Mouse (Mus musculus) v-Abl transformed pro-B cells (cell line): ENCODE results near the gene Retreg3.

Experiments
- in situ Hi-C, 2 experiments: fragments of 400-800 bp; cut with MboI; formaldehyde crosslinking; loops; one replicate each; pipeline ENCODE4 v1.15.1; 2025; ENCODE audit not compliant: unreplicated experiment in 2 of 2

The Retreg3 gene

GRCm38 (mm10) chr11:101084246-101084645 is 35.4 kb downstream of the Retreg3 start:
- in situ Hi-C loops: loop anchor here (5.0 to 25.0 kb wide), 4 partner anchors 33 to 353 kb away; partner anchors contain the start of genes Cntnap1 (in 1 of the 2), Ifi35 (in 1 of the 2), Plekhh3 (in 1 of the 2) and Ptges3l (in 1 of the 2)

DNA sequence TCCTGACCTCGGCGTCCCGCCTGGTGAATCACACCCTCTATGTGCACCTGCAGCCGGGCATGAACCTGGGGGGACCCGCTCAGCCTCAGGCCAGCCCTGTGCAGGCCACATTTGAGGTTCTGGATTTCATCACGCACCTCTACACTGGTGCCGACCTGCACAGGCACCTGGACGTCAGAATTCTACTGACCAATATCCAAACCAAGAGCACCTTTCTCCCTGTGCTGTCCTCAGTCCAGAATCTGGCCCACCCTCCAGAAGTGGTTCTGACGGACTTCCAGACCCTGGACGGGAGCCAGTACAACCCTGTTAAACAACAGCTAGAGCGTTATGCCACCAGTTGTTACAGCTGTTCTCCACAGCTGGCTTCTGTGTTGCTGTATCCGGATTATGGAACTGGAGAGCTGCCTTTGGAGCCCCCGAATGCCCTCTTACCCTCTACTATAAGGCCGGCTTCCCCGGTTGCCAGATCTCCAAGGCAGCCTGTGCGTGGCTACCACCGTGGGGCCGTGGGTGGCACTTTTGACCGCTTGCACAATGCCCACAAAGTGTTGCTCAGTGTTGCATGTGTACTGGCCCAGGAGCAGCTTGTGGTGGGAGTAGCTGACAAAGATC is 36.5 kb downstream of the Retreg3 start:
- in situ Hi-C loops: loop anchor here (5.0 to 25.0 kb wide), 4 partner anchors 34 to 354 kb away; partner anchors contain the start of genes Cntnap1 (in 1 of the 2), Ifi35 (in 1 of the 2), Plekhh3 (in 1 of the 2) and Ptges3l (in 1 of the 2)

DNA sequence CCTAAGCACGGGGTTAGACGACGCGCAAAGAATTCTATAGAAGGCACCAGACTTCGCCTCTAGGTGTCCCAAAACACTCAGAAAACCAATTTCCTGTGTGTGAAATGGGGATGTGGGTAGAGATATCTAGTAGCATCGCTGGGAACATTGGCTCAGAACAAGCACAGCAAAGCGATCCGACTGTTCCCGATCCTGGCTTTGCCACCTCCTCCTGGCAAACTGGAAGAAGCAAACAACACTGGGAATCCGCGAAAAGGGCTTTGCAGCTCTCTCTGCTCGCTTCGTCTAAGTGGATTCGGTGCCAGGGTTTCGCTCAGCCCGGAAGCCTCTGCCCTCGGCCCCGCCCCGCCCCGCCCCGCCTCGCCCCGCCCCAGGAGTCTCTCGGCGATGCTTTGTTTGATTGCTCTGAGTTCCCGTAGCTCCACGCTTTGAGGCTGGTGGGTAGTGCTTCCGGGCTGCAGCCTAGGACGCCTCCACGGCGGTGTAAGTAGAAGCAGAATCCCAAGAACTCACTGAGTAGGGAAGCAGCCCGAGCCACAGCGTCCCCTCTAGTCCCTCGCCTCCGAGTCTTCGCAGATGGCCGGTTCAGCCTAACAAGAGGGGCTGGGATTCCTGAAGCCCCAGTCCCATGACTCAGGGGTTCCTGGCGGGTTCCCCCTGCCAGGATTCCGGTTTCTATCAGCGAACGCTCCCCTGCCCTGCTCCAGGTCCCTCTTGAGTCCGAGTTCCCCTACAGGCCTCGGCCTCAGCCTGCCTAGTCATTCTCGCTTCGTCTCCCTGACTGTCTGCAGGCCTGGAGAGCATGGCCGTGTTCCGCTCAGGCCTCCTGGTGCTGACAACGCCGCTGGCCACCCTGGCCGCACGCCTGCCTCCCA is 37.2 kb downstream of the Retreg3 start, which contains the start of gene Coasy:
Gene Coasy (plus strand): TSS at position 358 of the 875 bp plus-strand sequence.
- in situ Hi-C loops: loop anchor here (5.0 to 25.0 kb wide), 4 partner anchors 35 to 355 kb away; partner anchors contain the start of genes Cntnap1 (in 1 of the 2), Ifi35 (in 1 of the 2), Plekhh3 (in 1 of the 2) and Ptges3l (in 1 of the 2)

DNA sequence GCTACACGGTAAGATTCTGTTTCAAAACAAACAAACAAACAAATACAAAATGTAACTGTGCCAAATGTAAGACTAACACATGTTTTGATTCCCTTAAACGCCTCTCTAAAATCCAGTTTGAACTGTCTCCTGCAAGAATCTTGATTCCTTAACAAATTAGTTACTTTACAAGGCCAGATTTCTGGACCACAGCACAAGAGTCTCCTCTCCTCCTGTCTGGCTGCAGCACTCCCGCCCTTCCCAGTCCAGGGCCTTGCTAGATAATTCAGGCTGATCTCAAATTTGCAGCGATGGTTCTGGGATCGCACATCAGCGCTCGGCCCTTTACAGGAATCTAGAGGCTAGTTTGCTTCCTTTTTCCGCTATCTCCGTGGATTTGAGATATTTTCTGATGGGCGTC is 38.0 kb downstream of the Retreg3 start:
- in situ Hi-C loops: loop anchor here (5.0 to 25.0 kb wide), 4 partner anchors 36 to 356 kb away; partner anchors contain the start of genes Cntnap1 (in 1 of the 2), Ifi35 (in 1 of the 2), Plekhh3 (in 1 of the 2) and Ptges3l (in 1 of the 2)

- in situ Hi-C loops: loop anchor here (5.0 to 25.0 kb wide), 4 partner anchors 37 to 357 kb away; partner anchors contain the start of genes Cntnap1 (in 1 of the 2), Ifi35 (in 1 of the 2), Plekhh3 (in 1 of the 2) and Ptges3l (in 1 of the 2)
Measured at GRCm38 (mm10) chr11:101080421-101080820, 39.3 kb downstream of the Retreg3 start.

DNA sequence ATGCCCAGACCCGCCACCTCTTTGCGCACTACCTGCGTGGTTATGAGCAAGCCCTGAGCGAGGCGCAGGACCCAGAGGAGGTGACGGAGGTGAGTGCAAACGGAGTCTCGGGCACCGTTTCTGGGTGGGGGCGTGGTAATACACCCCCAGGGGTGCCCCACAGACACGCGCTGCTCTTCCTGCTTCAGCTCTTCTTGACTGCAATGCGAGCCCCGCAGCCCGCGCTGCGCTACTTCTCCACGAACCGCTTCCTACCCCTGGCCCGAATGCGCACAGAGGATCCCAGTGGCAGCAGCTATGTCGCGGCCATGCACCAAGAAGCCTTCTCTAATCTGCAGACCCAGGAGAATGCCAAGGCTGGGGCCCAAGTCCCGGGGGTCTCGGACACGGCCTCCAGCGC is 39.9 kb downstream of the Retreg3 start:
- in situ Hi-C loops: loop anchor here (5.0 to 25.0 kb wide), 4 partner anchors 38 to 358 kb away; partner anchors contain the start of genes Cntnap1 (in 1 of the 2), Ifi35 (in 1 of the 2), Plekhh3 (in 1 of the 2) and Ptges3l (in 1 of the 2)

DNA sequence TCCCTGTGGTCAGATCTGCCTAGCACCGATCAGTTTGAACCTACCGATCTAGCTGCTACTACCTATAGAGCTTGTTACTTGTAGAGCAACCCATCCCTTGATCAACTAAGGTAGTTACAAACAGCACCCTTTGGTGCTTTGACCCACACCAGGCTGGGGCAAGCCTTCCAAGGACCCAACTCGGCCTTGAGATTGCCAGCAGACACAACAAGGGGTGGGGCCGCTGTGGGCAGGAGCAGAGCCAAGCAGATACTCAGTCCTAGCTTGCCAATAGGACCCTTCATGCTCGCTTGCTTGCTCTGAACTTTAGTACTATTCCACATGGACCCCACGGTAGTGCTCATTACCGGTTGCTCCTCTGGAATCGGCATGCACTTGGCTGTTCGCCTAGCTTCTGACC is 41.6 kb downstream of the Retreg3 start, which contains the start of gene Hsd17b1:
Gene Hsd17b1 (plus strand): TSS at position 291 of the 400 bp plus-strand sequence.
- in situ Hi-C loops: loop anchor here in 1 of 2 experiments (25.0 kb wide), 1 partner anchor 359 kb away; the partner anchor contains the start of genes Ifi35, Ptges3l, Rpl27 and Rundc1

DNA sequence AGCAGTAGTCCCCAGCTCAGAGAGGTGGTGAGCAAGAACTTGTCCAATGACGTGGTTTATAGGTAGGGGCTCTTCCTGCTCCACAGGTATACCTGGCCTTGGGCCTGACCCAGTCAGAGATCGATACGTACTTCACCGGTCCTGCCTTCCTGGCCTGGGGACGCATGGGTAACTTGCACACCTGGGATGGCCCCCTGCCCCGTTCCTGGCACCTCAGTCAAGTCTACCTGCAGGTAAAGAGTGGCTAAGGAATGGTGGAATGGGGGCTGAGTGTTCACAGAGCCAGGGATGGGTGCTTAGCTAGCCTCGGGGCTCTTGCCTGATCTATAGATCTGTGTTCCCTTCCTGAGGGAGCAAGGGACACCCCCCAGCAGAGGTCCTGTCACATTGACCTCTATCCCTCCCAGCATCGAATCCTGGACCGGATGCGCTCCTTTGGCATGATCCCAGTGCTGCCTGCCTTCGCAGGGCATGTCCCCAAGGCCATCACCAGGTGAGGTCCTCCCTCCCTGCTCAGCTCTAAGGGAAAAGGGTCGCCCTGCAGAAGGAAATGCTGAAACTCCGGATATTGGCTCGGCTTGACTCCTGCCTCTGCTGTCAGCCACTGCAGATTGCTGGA is 47.8 kb downstream of the Retreg3 start:
- in situ Hi-C loops: no loop called here

DNA sequence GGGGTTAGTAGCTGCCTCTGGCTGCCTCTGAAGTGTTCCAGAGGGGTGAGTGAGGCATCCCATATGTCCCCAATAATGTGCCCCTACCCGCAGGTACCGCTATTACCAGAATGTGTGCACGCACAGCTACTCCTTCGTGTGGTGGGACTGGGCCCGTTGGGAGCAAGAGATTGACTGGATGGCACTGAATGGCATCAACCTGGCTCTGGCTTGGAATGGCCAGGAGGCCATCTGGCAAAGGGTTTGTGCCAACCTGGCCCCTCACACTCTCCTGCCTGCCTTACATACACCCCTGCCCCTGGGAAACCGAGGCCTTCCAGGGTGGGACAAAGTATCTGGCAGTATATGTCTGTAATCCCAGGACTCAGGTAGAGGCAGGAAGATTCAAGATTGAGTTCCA is 48.7 kb downstream of the Retreg3 start:
- in situ Hi-C loops: no loop called here

GRCm38 (mm10) chr11:101070189-101070527 is 49.5 kb downstream of the Retreg3 start:
- in situ Hi-C loops: no loop called here

- in situ Hi-C loops: no loop called here
Measured at GRCm38 (mm10) chr11:101069391-101070188, 50.1 kb downstream of the Retreg3 start, which contains the start of gene Naglu. Gene Naglu (plus strand): TSS chr11:101070012.

DNA sequence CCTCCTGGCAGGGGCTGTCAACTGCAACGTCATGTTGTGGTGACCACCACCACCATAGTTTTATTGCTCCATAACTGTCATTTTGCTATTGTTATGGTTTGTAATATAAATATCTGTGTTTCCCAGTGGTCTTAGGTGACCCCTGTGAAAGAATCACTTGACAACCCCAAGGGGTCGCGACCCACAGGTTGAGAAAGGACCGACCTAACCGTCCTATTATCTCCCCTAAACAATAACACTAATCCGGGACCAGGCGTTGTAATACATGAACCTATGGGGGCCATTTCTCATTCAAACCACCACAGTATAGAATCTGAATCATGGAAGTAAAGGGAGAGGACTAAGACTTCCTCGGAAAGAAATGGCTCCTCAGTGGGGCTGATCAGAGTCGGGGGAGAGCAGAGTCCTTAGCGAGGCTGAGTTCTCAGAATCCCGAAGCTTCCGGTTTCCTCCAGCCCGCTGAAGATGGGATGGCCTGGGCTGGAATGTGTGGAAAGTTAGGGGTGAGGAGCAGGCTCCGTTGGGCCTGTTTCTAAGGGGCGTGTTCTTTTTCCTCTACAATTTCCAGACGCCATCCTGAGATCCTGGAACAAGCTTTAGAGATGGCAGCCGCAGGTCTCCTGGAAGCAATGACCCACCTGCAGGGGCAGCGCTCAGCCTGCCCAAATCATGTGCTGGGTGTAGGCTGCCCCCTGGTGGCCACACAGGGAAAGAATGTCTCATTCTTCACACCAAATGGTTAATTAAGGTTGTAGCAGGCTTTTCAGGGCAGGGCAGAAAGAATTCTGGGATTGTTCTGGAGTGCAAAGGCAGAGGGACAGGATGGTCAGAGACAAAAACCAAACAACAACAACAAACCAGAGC is 52.9 kb downstream of the Retreg3 start:
- in situ Hi-C loops: no loop called here

DNA sequence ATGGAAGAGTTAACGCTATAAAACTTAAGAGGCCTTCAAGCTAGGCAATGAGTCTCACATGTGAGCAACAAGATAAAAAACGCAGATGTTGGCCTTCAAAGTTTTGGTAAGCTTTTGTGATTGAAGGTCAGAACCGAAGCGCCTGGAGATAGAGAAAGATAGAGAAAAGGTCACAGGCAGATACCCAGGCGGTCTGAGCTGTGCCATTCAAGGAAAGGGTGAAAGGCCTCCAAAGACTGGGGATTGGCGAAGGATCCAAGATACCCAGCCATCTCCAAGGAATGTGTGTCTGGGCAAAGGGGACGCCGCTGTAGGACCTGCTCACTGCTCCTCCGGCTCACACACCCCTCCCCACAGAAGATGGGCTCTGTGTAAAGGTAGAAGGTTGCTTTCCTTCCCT is 54.7 kb downstream of the Retreg3 start:
- in situ Hi-C loops: no loop called here

DNA sequence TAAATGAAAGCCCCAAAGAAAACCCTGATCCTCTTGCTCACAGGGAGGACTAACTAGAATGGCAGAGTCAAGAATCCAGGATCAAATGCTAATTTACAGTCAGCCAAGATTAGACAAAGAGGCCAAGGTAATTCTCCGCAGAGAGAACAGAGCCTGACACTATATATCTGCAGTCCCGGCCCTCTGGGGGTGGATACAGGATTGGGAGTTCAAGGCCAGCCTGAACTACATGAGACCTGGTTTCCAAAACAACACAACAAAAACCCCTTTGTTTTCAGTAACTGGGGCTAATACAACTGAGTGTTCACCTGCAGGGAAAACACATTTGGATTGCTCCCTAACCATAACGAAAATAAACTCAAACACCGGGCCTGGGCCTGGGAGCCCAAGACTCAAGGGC is 55.2 kb downstream of the Retreg3 start:
- in situ Hi-C loops: no loop called here

GRCm38 (mm10) chr11:101063676-101064327 is 55.9 kb downstream of the Retreg3 start:
- in situ Hi-C loops: no loop called here

GRCm38 (mm10) chr11:101062971-101063675 is 56.6 kb downstream of the Retreg3 start:
- in situ Hi-C loops: no loop called here

GRCm38 (mm10) chr11:101062165-101062884 is 57.4 kb downstream of the Retreg3 start:
- in situ Hi-C loops: no loop called here
